Comparison of ENCODE assay signal across 27 mouse cellular contexts in genomic region chr11:6104734-6105133, GRCm38 (mm10). TPM values are rescaled to one million over a fixed set of nuclear protein-coding genes. Genes with fewer than 3 reads are reported as not detected.
DNase-seq lines count a peak whose midpoint lies in the region; ATAC-seq and TF ChIP-seq lines count a peak whose summit lies in the region.
"Had no signal": no experiment of that assay in that cellular context is flagged by ENCODE, and none has a peak within 500 bp of the region (broad histone marks: within the 10 kb centered on the region; RNA-seq: fewer than 3 reads in every experiment).

No protein-coding gene starts in this region.

- no peak overlapping the region for H3K9ac ChIP-seq in hindbrain, postnatal 0 days (replicated peaks; ENCODE audit: low read length)
- no peak overlapping the region for H3K9ac ChIP-seq in hindbrain, embryonic 13.5 days
- H3K9ac ChIP-seq: embryonic facial prominence, embryonic 15.5 days; forebrain, embryonic 12.5 days; heart, embryonic 12.5 days; hindbrain, embryonic 14.5 days; kidney, embryonic 15.5 days; limb, embryonic 12.5 days; lung, embryonic 15.5 days had no signal

- H3K36me3 ChIP-seq in hindbrain, postnatal 0 days (ENCODE audit: insufficient read depth, low read length) = peaks cover 19% of the 10 kb centered on the region; the same call in 1 of the 2 replicates
- H3K36me3 ChIP-seq in hindbrain, embryonic 13.5 days = peaks cover 66% of the 10 kb centered on the region

- peak; percentile 30 for DNase-seq in hindbrain, postnatal 0 days (ENCODE audit: low spot score)
- peak; percentile 13 for DNase-seq in brain, embryonic 14.5 days (ENCODE audit: low read depth)
- DNase-seq in layer of hippocampus, adult 2 months (ENCODE audit: low spot score in 2 of 2) = peak; percentile 67 to 75
- DNase-seq in layer of hippocampus, postnatal 14 days (ENCODE audit: low spot score in 2 of 2) = peak; percentile 68 to 85
- no peak for DNase-seq in right cerebral cortex, adult 18-20 months
- DNase-seq in right cerebral cortex, postnatal 14 days = no peak
- DNase-seq: adrenal gland, postnatal 36 days; cerebellum, adult 11-12 months; gastrocnemius, adult 2 months; heart, adult 2 months; heart, postnatal 4 days; kidney, adult 11 months; kidney, postnatal 25 days; spleen, adult 18-20 months; thymus, postnatal 14 days had no signal

- no peaks in the 10 kb centered on the region for H3K9me3 ChIP-seq in hindbrain, postnatal 0 days (ENCODE audit: low read length)
- no peaks in the 10 kb centered on the region for H3K9me3 ChIP-seq in hindbrain, embryonic 13.5 days
- H3K9me3 ChIP-seq: embryonic facial prominence, embryonic 10.5 days; embryonic facial prominence, embryonic 15.5 days; forebrain, embryonic 12.5 days; heart, embryonic 12.5 days; kidney, embryonic 15.5 days; limb, embryonic 12.5 days; lung, embryonic 15.5 days; midbrain, embryonic 10.5 days had no signal

- H3K4me2 ChIP-seq in hindbrain, postnatal 0 days (ENCODE audit: low read depth, low read length) = no peak overlapping the region
- H3K4me2 ChIP-seq in hindbrain, embryonic 13.5 days = no peak overlapping the region
- H3K4me2 ChIP-seq: embryonic facial prominence, embryonic 15.5 days; forebrain, embryonic 12.5 days; heart, embryonic 12.5 days; hindbrain, embryonic 14.5 days; kidney, embryonic 15.5 days; limb, embryonic 12.5 days; lung, embryonic 15.5 days had no signal

- no peak for TF ChIP-seq POLR2A in brain, embryonic 14.5 days (IDR thresholded peaks at IDR 0.05; ENCODE audit: borderline replicate concordance, extremely low read depth, insufficient read depth, insufficient read length, poor library complexity, severe bottlenecking)

- H3K27me3 ChIP-seq in hindbrain, postnatal 0 days (ENCODE audit: insufficient read depth, low read length) = no peaks in the 10 kb centered on the region
- no peaks in the 10 kb centered on the region for H3K27me3 ChIP-seq in hindbrain, embryonic 13.5 days
- H3K27me3 ChIP-seq: embryonic facial prominence, embryonic 15.5 days; forebrain, embryonic 12.5 days; heart, embryonic 12.5 days; kidney, embryonic 15.5 days; limb, embryonic 12.5 days; lung, embryonic 15.5 days had no signal

- H3K4me3 ChIP-seq in hindbrain, postnatal 0 days (ENCODE audit: low read length) = no peak overlapping the region
- H3K4me3 ChIP-seq in hindbrain, embryonic 13.5 days = no peak overlapping the region
- no peak overlapping the region for H3K4me3 ChIP-seq in layer of hippocampus, adult 2 months
- H3K4me3 ChIP-seq: embryonic facial prominence, embryonic 10.5 days; embryonic facial prominence, embryonic 15.5 days; forebrain, embryonic 12.5 days; gastrocnemius, adult 2 months; heart, adult 2 months; heart, embryonic 12.5 days; kidney, embryonic 15.5 days; limb, embryonic 12.5 days; lung, embryonic 15.5 days; midbrain, embryonic 10.5 days had no signal

- H3K27ac ChIP-seq in hindbrain, postnatal 0 days = no peak overlapping the region; the same call in 1 of the 2 replicates
- H3K27ac ChIP-seq in hindbrain, embryonic 13.5 days = no peak overlapping the region
- peak overlapping the region; percentile 86 for H3K27ac ChIP-seq in layer of hippocampus, adult 2 months
- H3K27ac ChIP-seq: embryonic facial prominence, embryonic 10.5 days; embryonic facial prominence, embryonic 15.5 days; forebrain, embryonic 12.5 days; gastrocnemius, adult 2 months; heart, adult 2 months; hindbrain, embryonic 14.5 days; kidney, embryonic 15.5 days; limb, embryonic 12.5 days; lung, embryonic 15.5 days; midbrain, embryonic 10.5 days had no signal

- ATAC-seq in hindbrain, postnatal 0 days = no peak
- no peak for ATAC-seq in hindbrain, embryonic 13.5 days (ENCODE audit: low FRiP score)
- ATAC-seq: CD4-positive, CD25-positive, alpha-beta regulatory T cell, adult 4 months; inflammation-experienced regulatory T-cells, adult 6 months had no signal

- WGBS in hindbrain, postnatal 0 days = 68% methylated on average over 5 of the region's 5 CpGs
- WGBS in hindbrain, embryonic 13.5 days = 85% methylated on average over 5 of the region's 5 CpGs

- no peak for TF ChIP-seq CTCF in hindbrain, postnatal 0 days (IDR thresholded peaks at IDR 0.05; ENCODE audit: low read depth)
- TF ChIP-seq CTCF in brain, embryonic 14.5 days (IDR thresholded peaks at IDR 0.05; ENCODE audit: borderline replicate concordance, extremely low read depth, insufficient read depth, insufficient read length) = no peak
- TF ChIP-seq CTCF in layer of hippocampus, adult 2 months (conservative IDR thresholded peaks at IDR 0.05) = no peak

- no peaks in the 10 kb centered on the region for H3K4me1 ChIP-seq in hindbrain, postnatal 0 days (ENCODE audit: insufficient read depth, low read length)
- H3K4me1 ChIP-seq in hindbrain, embryonic 13.5 days (replicated peaks) = no peaks in the 10 kb centered on the region
- H3K4me1 ChIP-seq: embryonic facial prominence, embryonic 10.5 days; embryonic facial prominence, embryonic 15.5 days; lung, embryonic 15.5 days had no signal

RNA-seq across cellular contexts. Expression of gene Camk2b, which starts 38.6 kb away (rescaled TPM):
- 188 and 212 TPM in 2 replicates for total RNA-seq in hindbrain, postnatal 0 days (2014; rRNA removed)
- 160 and 165 TPM in 2 replicates for polyA plus RNA-seq in hindbrain, postnatal 0 days (2015; fragmentation: Nextera tagmentation; extraction: Ambion mirVana)
- 63.1 and 65.8 TPM in 2 replicates for polyA plus RNA-seq in hindbrain, embryonic 13.5 days (2015; fragmentation: Nextera tagmentation; extraction: Ambion mirVana)
- 87.5 and 126 TPM in 2 replicates for polyA plus RNA-seq in brain, embryonic 14.5 days (2012; rRNA removed)
- 1,000 to 10,000 TPM; 1,149 to 1,215 TPM for total RNA-seq in layer of hippocampus, adult 2 months (2021)
- total RNA-seq in layer of hippocampus, postnatal 14 days (2021) = 1,000 to 10,000 TPM in 1 of 2 experiments, 100 to 1,000 TPM in 1; 997 to 1,016 TPM

Comparison
In these comparisons a context has a peak if more than half of its experiments do, and no peak if none do; other contexts are left out.
1. DNase-seq: peak in hindbrain, postnatal 0 days (single experiment), brain, embryonic 14.5 days (single experiment), layer of hippocampus, adult 2 months (2 of 2) and layer of hippocampus, postnatal 14 days (2 of 2); none in right cerebral cortex, adult 18-20 months (single experiment) and right cerebral cortex, postnatal 14 days (single experiment).